Mouse (Mus musculus) lung, postnatal 0 days (tissue): ENCODE data around the gene Vash2.

Experiments used
- CTCF ChIP-seq: IDR thresholded peaks from 2 replicates; pipeline ENCODE4 v1.5.1; 2016; ENCODE audit warnings: antibody characterized with exemption, mild to moderate bottlenecking
- EP300 ChIP-seq: IDR thresholded peaks from 2 replicates; pipeline ENCODE4 v1.6.1; 2016; ENCODE audit warnings: antibody characterized with exemption, mild to moderate bottlenecking, control low read depth

DNA sequence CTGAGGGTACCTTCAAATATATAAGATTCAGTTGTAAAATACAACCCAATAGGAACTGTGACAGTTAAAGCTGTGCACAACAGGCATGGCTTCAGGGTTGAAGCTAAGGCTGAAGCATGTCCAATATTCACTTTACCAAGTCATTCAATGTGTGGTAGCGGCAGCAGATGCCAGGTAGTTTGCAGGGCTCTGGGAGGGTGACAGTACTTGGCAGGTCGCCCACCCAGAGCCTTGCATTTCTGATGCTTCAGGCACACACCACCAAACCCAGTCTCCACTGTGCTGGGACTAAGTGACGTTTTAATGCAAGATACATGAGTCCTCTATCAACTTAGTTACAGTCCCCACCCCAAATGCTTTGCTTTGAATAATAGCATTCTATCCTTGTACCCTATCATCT lies 21.6 kb upstream of the Vash2 start:
- no peak for TF ChIP-seq CTCF
- TF ChIP-seq EP300: no peak
